Mouse (Mus musculus): Measurements from ENCODE around the gene Vwf. TPM values are rescaled to one million over a fixed set of nuclear protein-coding genes. Genes with fewer than 3 reads are reported as not detected.

Vwf gene
- polyA plus RNA-seq, 1 experiment, result not detected

GRCm38 (mm10) chr6:125515503-125516315 is 30.9 kb upstream of the Vwf start:
- H3K4me3 ChIP-seq (ENCODE audit: insufficient read depth, low read depth, low read length), result no peak overlapping the region
- no peak overlapping the region for H3K27ac ChIP-seq (ENCODE audit: insufficient read depth, low read depth, low read length)
- no peaks in the 10 kb centered on the region for H3K4me1 ChIP-seq (ENCODE audit: control insufficient read depth, insufficient read depth, low read length)
- 87% methylated on average over 11 of the region's 11 CpGs for WGBS
- TF ChIP-seq POLR2A (IDR thresholded peaks at IDR 0.05; ENCODE audit: insufficient read depth, low read depth, low read length), result no peak
- no peak for TF ChIP-seq CTCF (IDR thresholded peaks at IDR 0.05; ENCODE audit: insufficient read depth, low read depth, low read length)

GRCm38 (mm10) chr6:125521558-125522193 is 24.9 kb upstream of the Vwf start:
- WGBS, result 71% methylated on average over 5 of the region's 5 CpGs
- no peak overlapping the region for H3K4me3 ChIP-seq (ENCODE audit: insufficient read depth, low read depth, low read length)
- TF ChIP-seq POLR2A (IDR thresholded peaks at IDR 0.05; ENCODE audit: insufficient read depth, low read depth, low read length), result no peak
- TF ChIP-seq CTCF (IDR thresholded peaks at IDR 0.05; ENCODE audit: insufficient read depth, low read depth, low read length), result no peak
- H3K27ac ChIP-seq (ENCODE audit: insufficient read depth, low read depth, low read length), result no peak overlapping the region
- no peaks in the 10 kb centered on the region for H3K4me1 ChIP-seq (ENCODE audit: control insufficient read depth, insufficient read depth, low read length)

- no peak for TF ChIP-seq CTCF (IDR thresholded peaks at IDR 0.05; ENCODE audit: insufficient read depth, low read depth, low read length)
- no peak for TF ChIP-seq POLR2A (IDR thresholded peaks at IDR 0.05; ENCODE audit: insufficient read depth, low read depth, low read length)
- WGBS, result 92% methylated on average over 6 of the region's 6 CpGs
- no peak overlapping the region for H3K27ac ChIP-seq (ENCODE audit: insufficient read depth, low read depth, low read length)
- H3K4me1 ChIP-seq (ENCODE audit: control insufficient read depth, insufficient read depth, low read length), result peaks cover 3% of the 10 kb centered on the region
- H3K4me3 ChIP-seq (ENCODE audit: insufficient read depth, low read depth, low read length), result no peak overlapping the region
These were observed 22.5 kb upstream of the Vwf start for GRCm38 (mm10) chr6:125524027-125524426.

- Histone ChIP-seq H3K4me1 (ENCODE audit: control insufficient read depth, insufficient read depth, low read length) (peaks cover 3% of the 10 kb centered on the region), H3K27ac (ENCODE audit: insufficient read depth, low read depth, low read length) (no peak overlapping the region), H3K4me3 (ENCODE audit: insufficient read depth, low read depth, low read length) (no peak overlapping the region)
- TF ChIP-seq POLR2A (IDR thresholded peaks at IDR 0.05; ENCODE audit: insufficient read depth, low read depth, low read length), result no peak
- no peak for TF ChIP-seq CTCF (IDR thresholded peaks at IDR 0.05; ENCODE audit: insufficient read depth, low read depth, low read length)
- WGBS, result 58% methylated on average over 3 of the region's 3 CpGs
These were observed 20.5 kb upstream of the Vwf start for GRCm38 (mm10) chr6:125526066-125526465.

- TF ChIP-seq CTCF (IDR thresholded peaks at IDR 0.05; ENCODE audit: insufficient read depth, low read depth, low read length) (no peak), POLR2A (IDR thresholded peaks at IDR 0.05; ENCODE audit: insufficient read depth, low read depth, low read length) (no peak)
- no peak overlapping the region for H3K4me3 ChIP-seq (ENCODE audit: insufficient read depth, low read depth, low read length)
- WGBS, result 83% methylated on average over 9 of the region's 9 CpGs
These were observed 17.9 kb upstream of the Vwf start for GRCm38 (mm10) chr6:125528614-125529200.

GRCm38 (mm10) chr6:125529479-125529878 is 17.1 kb upstream of the Vwf start:
- H3K4me1 ChIP-seq (ENCODE audit: control insufficient read depth, insufficient read depth, low read length), result peaks cover 3% of the 10 kb centered on the region
- H3K27ac ChIP-seq (ENCODE audit: insufficient read depth, low read depth, low read length), result no peak overlapping the region
- WGBS, result 91% methylated on average over 5 of the region's 5 CpGs
- TF ChIP-seq POLR2A (IDR thresholded peaks at IDR 0.05; ENCODE audit: insufficient read depth, low read depth, low read length) (no peak), CTCF (IDR thresholded peaks at IDR 0.05; ENCODE audit: insufficient read depth, low read depth, low read length) (no peak)
- no peak overlapping the region for H3K4me3 ChIP-seq (ENCODE audit: insufficient read depth, low read depth, low read length)

More at GRCm38 (mm10) chr6:125528614-125529200, 17.9 kb upstream of the Vwf start:
- Histone ChIP-seq H3K27ac (ENCODE audit: insufficient read depth, low read depth, low read length) (no peak overlapping the region), H3K4me1 (ENCODE audit: control insufficient read depth, insufficient read depth, low read length) (peaks cover 3% of the 10 kb centered on the region)

- H3K27ac ChIP-seq (ENCODE audit: insufficient read depth, low read depth, low read length), result no peak overlapping the region
- 95% methylated on average over 11 of the region's 11 CpGs for WGBS
- no peaks in the 10 kb centered on the region for H3K4me1 ChIP-seq (ENCODE audit: control insufficient read depth, insufficient read depth, low read length)
- no peak for TF ChIP-seq CTCF (IDR thresholded peaks at IDR 0.05; ENCODE audit: insufficient read depth, low read depth, low read length)
- TF ChIP-seq POLR2A (IDR thresholded peaks at IDR 0.05; ENCODE audit: insufficient read depth, low read depth, low read length), result no peak
- no peak overlapping the region for H3K4me3 ChIP-seq (ENCODE audit: insufficient read depth, low read depth, low read length)
These were observed 13.4 kb upstream of the Vwf start for GRCm38 (mm10) chr6:125533104-125533650.

- H3K4me1 ChIP-seq (ENCODE audit: control insufficient read depth, insufficient read depth, low read length), result no peaks in the 10 kb centered on the region
- no peak overlapping the region for H3K4me3 ChIP-seq (ENCODE audit: insufficient read depth, low read depth, low read length)
- H3K27ac ChIP-seq (ENCODE audit: insufficient read depth, low read depth, low read length), result no peak overlapping the region
- TF ChIP-seq POLR2A (IDR thresholded peaks at IDR 0.05; ENCODE audit: insufficient read depth, low read depth, low read length) (no peak), CTCF (IDR thresholded peaks at IDR 0.05; ENCODE audit: insufficient read depth, low read depth, low read length) (no peak)
- 82% methylated on average over 5 of the region's 5 CpGs for WGBS
These were observed 11.6 kb upstream of the Vwf start for GRCm38 (mm10) chr6:125534990-125535389.

- TF ChIP-seq POLR2A (IDR thresholded peaks at IDR 0.05; ENCODE audit: insufficient read depth, low read depth, low read length) (no peak), CTCF (IDR thresholded peaks at IDR 0.05; ENCODE audit: insufficient read depth, low read depth, low read length) (no peak)
- Histone ChIP-seq H3K4me3 (ENCODE audit: insufficient read depth, low read depth, low read length) (no peak overlapping the region), H3K4me1 (ENCODE audit: control insufficient read depth, insufficient read depth, low read length) (no peaks in the 10 kb centered on the region), H3K27ac (ENCODE audit: insufficient read depth, low read depth, low read length) (no peak overlapping the region)
- 88% methylated on average over 5 of the region's 5 CpGs for WGBS
These were observed 8.1 kb upstream of the Vwf start for GRCm38 (mm10) chr6:125538469-125538868.
